Mouse (Mus musculus): ENCODE data around the gene Sh3bp5. TPM values are rescaled to one million over a fixed set of nuclear protein-coding genes. Genes with fewer than 3 reads are reported as not detected.
A peak's percentile ranks its signal among the peaks of the same experiment; 100 is the strongest.

The Sh3bp5 gene
- polyA plus RNA-seq, 1 experiment: 4.6 TPM

DNA sequence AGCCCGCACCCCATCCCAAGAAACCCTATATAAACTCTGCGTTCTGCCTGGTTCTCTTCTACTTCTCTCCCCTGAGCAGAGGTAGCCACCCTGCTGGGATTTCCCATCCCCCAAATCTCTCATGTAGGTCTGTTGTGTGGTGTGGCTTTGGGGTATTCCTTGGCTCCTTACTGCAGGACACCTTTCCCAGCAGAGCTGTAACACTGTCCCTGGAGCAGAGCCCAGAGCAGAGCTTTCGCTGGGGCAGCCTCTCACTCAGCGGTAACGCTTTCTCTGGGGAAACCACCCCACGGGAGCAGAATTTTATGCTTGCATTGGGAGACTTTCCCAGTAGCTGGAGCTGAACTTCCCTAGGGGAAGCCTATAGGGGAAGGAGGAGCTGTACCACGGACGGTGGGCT lies 53.6 kb downstream of the Sh3bp5 start:
- 89% methylated on average over 8 of the region's 8 CpGs for WGBS

DNA sequence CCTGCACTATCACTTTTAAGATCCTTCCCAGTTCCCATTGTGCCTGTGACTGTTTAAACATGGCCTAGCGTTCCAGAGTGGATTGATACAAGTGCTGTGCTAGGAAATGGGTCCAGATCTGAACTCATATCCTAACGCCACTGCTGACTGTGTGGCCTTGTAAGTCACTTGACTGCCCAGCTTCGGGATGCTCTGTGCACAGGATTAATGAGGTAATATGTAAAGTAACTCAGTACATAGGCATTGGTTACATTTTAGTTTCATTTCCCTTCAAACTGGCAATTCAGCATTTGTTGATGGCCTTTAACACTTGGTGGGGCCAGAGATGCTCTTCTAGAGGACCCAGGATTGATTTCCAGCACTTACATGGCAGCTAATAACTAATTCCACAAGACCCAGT lies 59.5 kb downstream of the Sh3bp5 start:
- WGBS: 80% methylated on average over 3 of the region's 3 CpGs
- no peak for DNase-seq (ENCODE audit: low read depth, low spot score)

More for the DNA sequence above, 53.6 kb downstream of the Sh3bp5 start:
- DNase-seq (ENCODE audit: low read depth, low spot score): no peak

DNA sequence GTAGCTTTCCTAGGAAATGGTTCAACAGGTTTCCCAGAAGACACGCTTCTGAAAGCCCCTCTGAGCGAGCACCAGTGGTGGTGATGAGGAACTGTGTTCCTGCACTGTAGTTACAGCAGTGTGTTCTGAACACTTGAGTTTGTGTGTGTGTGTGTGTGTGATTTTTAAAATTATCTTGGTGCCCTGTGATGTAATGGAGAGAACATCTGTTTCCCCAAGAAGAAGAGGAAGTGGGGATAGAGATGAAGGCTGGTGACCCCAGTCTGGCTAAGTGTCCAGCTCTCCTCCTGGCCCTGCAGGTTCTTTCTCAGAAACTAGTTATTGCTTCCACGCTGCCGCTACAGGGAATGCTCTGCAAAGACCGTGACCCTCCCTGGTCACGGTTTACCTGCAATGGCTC lies 61.5 kb downstream of the Sh3bp5 start:
- no peak for DNase-seq (ENCODE audit: low read depth, low spot score)
- WGBS: 91% methylated on average over 6 of the region's 6 CpGs

DNA sequence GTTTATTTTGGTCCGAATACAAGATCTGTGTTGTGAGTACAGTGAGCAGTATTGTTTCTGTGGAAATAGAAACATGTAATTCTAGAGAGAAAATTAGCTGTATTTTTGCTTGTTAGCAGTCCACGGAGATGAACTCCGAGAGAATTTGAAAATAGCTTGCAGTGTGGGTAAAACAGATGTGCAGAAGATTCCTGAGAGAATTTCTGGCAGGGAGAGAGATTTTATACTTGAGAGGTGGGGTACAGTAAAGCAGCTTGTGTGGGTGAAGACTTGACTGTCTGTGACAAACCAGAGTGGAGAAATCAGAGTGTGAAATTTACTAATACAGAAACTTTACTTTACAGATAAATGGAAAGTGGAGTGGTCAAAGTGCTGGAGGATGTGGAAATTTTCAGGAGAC lies 66.5 kb downstream of the Sh3bp5 start:
- 86% methylated on average over 3 of the region's 3 CpGs for WGBS
- DNase-seq (ENCODE audit: low read depth, low spot score): no peak

DNA sequence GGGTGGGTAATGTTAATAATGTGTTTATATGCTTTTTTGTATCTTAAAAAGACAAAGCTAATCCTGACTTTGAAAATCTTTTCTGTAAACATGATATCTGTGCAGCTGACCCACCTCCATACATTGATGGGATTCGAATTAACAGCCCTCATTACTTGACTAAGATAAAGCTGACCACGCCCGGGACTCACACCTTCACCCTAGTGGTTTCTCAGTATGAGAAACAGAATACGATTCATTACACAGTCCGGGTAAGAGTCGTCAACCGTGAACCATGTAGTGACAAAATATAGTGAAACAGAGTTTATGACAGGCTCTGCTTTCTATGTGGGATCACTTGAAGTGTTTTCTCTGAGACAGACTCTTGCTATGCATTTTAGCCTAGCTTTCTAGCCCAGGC lies 67.9 kb downstream of the Sh3bp5 start:
- DNase-seq (ENCODE audit: low read depth, low spot score): no peak
- 76% methylated on average over 7 of the region's 7 CpGs for WGBS

DNA sequence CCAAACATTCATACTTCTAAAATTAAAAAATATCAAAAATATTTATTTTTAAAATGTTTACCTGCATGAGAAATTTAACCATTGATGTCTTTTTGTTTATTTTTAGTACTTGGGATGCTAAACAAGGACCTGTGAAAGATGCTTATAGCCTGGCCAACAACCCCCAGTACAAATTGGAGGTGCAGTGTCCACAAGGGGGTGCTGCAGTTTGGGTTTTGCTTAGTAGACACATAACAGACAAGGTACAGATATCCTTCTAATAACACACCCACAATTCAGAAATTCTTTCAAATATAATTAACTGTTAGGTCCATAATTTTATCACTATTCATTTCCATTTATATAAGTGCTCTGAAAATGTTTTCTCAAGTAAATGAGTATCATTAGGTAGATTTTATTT lies 70.5 kb downstream of the Sh3bp5 start:
- peak; percentile 21 for DNase-seq (ENCODE audit: low read depth, low spot score)

DNA sequence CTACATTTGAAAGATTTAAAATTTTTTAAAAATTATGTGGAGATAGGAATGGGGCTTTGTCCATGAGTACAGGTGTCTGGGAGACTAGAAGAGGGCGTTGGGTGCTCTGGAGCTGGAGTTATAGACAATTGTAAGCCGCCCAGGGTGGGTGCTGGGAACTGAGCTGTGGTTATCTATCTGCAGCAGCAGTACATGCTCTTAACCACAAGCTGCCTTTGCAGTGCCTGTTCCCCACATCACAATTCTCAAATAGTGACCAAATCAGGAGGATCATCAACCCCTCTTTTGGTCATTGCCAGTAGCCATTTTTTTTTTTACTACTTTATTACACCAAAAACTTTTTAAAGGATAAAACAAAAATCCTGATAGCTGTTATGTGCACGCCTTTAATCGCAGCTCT lies 71.3 kb downstream of the Sh3bp5 start:
- DNase-seq (ENCODE audit: low read depth, low spot score): no peak
- 98% methylated on average over 4 of the region's 4 CpGs for WGBS

DNA sequence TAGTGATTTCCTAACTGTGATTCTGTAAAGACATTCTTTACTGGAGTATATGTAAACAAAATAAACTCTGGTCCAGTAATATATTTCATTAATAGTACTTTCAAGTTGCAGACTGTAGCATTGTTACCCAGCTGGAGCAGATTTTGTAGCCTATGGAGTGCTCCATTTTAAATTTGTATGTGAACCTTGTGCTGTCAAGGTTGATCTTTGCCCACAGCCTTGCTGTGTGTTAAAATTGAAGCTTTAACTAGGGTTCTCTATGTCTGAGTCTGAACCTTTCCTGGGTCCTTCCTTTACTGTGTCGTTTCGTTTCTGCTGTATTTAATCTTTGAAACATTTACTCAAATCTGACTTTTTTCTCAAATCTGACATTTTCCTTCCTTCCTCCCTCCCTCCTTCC lies 73.6 kb downstream of the Sh3bp5 start:
- no peak for DNase-seq (ENCODE audit: low read depth, low spot score)
- 87% methylated on average over 2 of the region's 2 CpGs for WGBS

DNA sequence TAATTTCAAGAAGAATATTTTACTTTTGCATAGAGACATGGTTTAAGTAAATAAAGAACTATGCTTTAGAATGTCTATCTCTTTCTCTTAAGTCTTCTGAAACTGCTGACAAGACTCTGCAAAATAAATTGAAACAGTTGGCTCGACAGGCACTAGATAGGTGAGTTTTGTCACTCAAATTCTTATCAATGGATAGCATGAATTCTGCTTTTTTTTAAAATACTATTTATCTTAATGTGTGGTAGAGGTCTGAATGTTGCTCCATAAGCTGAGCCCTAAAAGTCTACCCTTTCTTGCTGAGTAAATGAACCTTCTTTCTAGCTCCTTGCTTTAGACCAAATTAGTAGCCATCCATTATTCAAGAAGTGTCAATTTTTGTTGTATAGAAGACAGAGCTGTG lies 90.5 kb downstream of the Sh3bp5 start:
- 95% methylated on average over 1 of the region's 1 CpGs for WGBS
- no peak for DNase-seq (ENCODE audit: low read depth, low spot score)

DNA sequence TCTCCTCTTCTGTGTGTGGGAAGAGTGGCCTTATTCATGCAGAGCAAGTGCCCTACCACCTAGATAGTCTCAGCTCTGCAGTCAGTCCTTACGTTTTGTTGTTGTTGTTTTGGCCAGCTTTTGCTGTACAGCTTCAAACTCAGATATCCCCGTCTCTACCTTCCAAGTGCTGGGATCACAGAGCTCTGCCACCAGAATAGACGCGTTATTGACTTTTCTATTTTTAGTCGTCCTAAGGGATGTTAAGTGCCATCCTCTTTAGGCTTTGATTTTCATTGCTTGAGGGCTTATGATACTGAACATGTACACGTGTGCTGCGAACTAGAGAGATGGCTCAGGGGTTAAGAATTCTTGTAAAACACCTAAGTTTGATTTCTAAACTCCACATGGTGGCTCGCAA lies 92.6 kb downstream of the Sh3bp5 start:
- DNase-seq (ENCODE audit: low read depth, low spot score): no peak
- 76% methylated on average over 8 of the region's 8 CpGs for WGBS

DNA sequence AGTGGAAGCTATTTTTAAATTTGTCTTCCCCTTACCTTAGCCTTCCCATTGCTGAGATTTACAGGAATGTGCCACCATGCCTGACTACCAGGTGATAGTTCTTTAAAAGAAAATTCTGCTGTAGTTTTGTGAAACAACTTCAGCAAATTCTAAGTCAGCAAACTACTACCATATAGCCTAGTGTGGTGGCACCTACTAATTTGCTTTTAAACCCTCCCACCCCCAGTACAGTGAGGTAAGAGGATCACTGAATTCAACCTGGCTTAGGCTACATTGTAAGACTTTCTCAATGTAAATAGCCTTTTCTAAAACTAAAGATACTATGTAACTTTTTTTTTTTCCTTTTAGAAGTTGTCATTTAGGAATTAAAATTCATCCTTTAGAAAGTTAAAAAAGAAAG lies 97.9 kb downstream of the Sh3bp5 start:
- DNase-seq (ENCODE audit: low read depth, low spot score): no peak

DNA sequence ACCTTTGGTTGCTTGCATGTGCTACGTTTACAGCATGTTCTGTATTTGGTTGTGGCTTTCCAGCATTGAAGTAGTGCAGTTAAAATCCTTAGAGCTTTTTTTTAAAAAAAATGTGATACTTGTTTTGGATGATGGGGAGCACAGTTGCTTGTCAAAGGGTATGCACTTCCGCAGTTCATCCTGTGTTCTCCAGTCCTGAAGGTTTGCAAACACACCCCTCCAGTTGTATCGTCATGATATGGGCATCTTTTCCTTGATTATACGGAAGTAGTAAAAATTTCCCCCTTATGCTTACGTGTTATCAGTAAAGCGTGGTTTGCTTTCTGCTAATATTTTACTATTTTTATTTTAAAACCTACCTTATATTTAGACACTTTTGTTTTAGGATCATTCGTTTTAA lies 98.5 kb downstream of the Sh3bp5 start:
- peak; percentile 18 for DNase-seq (ENCODE audit: low read depth, low spot score)
- 5% methylated on average over 7 of the region's 7 CpGs for WGBS

DNA sequence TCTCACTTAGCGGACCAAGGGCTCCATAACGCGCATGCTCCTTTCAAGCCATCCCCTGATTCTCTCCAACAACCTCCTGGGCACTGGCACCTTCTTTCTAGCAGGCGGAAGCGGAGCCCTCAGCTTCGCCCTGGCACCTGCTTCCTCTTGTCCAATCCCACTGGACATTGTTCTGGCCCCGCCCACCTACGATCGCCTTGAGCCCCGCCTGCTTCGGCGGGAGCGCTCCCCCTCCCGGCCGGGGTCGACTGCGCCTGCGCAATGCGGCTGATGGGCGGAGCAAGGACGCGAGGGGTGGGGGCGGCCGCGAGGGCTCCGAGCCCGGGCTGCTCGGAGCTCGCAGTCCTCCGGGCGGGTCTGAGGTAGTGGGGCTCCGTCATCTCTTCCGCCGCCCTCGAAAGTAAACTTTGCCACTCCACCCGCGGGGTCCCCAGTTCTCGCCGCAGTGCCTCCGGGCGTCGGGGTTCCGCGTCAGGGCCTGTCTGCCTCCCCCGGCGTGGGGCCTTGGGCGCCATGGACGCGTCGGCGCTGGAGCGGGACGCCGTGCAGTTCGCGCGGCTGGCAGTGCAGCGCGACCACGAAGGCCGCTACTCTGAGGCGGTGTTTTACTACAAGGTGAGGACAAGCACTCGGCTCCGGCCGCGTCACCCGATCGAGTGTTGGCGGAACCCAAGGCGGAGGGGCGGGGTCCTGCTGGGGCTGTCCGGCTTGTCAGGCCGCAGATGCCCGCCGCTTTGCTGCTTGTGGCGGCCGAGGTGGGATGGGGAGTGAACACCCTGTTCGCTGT lies 99.3 kb downstream of the Sh3bp5 start, which contains the start of gene Capn7:
Gene Capn7 (plus strand): TSS at position 270 of the 787 bp plus-strand sequence.
- DNase-seq (ENCODE audit: low read depth, low spot score): peak; percentile 96
- WGBS: under 1% methylated on average over 78 of the region's 78 CpGs

DNA sequence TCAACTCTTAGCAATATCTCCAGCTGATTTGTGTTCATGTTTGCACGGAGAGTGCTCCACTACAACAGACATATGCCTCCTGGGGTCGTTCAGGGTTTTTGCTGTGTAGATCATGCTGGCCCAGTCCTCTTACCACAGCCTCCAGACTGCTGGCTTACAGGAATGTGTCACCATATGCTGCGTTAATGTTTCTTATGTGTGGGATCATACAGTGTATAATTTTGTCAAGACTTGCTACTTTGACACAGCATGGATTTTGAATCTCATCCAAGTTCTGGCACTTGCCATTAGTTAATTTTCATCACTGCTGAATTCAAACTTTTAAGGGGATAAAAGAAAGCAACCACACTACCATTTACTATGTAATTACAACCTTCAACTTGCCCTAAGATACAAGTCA lies 100.1 kb downstream of the Sh3bp5 start:
- WGBS: 49% methylated on average over 3 of the region's 3 CpGs
- no peak for DNase-seq (ENCODE audit: low read depth, low spot score)

DNA sequence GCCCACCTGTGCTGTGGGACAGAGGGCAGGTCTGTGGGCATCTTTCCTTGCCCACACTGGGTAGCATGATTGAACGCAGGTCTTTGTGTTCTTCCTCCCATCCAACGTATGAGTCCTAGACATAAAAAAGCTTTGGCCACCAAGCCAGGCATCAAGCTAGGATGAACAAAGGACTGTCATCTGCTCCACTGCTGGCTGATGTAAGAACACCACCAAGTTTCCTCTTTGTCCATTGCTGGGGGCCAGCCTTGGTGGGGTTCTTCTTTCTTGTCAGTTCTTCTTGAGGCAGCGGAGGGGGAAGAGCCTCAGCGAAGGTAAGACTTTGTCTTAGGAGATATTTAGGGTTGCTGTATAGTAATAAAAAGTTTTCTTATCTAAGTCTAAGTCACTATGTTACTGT lies 104.9 kb downstream of the Sh3bp5 start:
- no peak for DNase-seq (ENCODE audit: low read depth, low spot score)
- WGBS: 60% methylated on average over 4 of the region's 4 CpGs

DNA sequence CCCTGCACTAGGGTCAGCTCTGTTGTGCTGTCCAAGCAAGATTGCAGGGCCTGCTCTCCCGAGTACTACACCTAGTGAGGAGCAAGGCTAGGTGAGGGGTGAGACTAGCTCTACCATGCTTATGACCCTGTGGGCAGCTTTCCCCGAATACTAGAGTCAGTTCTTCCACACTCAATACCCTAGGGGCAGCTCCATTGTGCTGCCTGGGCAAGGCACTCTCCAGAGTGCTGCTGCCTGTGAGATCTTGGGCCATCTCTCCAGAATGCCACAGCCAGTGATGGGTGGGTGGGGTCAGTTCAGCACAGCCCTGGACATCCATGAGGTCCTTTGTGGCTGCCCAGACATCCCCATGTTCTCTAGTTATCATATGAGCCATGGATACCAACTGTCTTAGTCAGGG lies 106.1 kb downstream of the Sh3bp5 start:
- WGBS: 45% methylated on average over 2 of the region's 2 CpGs
- DNase-seq (ENCODE audit: low read depth, low spot score): no peak

DNA sequence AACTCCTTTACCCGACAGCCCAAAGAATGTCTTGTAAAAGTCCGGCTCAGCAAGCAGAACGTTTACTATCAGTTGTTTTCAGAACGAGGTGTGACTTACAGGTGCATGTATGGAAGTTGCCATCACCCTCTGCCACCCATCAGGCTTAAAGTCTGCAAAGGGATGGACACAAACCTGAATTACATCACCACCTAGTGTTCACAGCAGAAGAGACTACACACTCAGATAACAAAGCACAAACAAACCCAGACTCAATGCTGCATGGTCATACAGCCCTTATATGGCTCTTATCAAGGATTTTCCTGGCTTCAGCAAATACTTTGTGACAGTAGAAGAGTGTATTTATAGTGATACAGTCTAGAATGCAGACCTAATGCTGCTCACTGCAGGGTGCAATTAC lies 108.2 kb downstream of the Sh3bp5 start:
- no peak for DNase-seq (ENCODE audit: low read depth, low spot score)
- WGBS: 32% methylated on average over 4 of the region's 4 CpGs

DNA sequence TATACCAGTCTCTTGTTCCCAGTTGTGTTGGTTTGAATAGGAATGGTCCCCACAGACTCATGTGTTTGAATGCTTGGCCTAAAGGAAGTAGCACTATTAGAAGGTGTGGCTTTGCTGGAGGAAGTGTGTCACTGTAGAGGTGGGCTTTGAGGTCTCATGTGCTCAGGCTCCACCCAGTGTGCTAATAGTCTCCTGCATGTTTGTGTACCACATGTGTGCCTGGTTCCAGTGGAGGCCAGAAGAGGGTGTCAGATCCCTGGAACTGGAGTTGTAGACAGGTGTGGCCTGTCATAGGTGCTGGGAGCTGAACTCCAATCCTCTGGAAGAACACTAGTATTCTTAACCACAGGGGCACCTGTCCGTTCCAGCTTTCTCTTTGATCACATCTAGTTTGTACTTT lies 108.7 kb downstream of the Sh3bp5 start:
- no peak for DNase-seq (ENCODE audit: low read depth, low spot score)
- 83% methylated on average over 1 of the region's 1 CpGs for WGBS

DNA sequence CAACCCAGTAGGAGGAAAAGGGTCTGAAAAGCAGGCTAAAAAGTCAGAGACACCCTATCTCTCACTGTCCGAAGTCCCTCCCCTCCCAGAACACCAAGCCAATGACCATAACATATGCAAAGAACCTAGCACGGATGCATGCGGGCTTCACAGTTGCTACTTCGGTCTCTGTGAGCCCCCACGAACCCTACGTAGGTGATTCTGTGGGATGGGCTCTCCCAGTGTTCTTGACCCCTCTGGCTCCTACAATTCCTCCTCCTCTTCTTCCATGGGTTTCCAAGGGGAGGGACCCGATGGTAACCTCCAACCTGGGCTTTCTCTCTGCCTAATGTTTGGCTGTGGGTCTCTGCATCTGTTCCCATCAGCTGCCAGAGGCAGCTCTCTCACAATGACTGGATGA lies 109.1 kb downstream of the Sh3bp5 start:
- WGBS: 73% methylated on average over 7 of the region's 7 CpGs
- DNase-seq (ENCODE audit: low read depth, low spot score): no peak

DNA sequence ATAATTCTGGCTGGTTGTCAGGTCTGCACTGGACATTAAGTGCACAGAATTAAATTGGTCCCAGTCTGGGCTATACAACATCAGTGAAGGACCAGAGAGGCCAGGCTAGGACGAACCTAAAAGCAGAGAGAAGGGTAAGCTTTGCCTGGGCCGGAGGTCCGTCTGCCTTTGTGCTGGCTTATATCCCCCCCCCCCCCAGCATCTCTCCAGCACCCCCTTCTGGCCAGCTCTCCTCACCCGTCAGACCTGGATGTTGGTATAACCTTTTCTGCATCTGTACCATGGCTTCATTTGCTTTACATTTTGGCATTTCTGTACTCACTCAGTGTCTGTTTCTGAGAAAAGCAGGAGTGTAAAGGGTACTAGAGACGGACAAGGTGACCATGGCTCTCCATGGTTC lies 110.3 kb downstream of the Sh3bp5 start:
- no peak for DNase-seq (ENCODE audit: low read depth, low spot score)
- WGBS: 47% methylated on average over 5 of the region's 5 CpGs

DNA sequence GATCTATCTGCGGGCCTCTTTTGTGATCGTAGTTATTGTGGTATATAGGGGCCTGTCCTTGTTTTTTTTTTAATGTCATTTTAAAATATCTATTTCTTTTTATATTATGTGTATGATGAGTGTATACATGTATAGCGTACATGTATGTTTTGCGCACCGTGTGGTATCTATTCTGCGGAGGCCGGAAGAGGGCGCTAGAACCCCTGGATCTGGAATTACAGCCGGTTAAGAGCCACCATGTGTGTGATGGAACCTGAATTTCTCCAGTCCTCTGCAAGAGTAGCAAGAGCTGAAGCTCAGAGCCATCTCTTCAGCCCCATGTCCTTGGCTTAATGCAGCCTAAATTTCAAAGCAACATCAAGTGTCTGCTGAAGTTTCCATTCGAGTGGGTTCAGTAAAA lies 111.0 kb downstream of the Sh3bp5 start:
- no peak for DNase-seq (ENCODE audit: low read depth, low spot score)
- WGBS: 78% methylated on average over 10 of the region's 10 CpGs

Measured in large intestine, adult 2 months (tissue).